Mouse (Mus musculus): Measurements from ENCODE around the gene Ergic1. TPM values are rescaled to one million over a fixed set of nuclear protein-coding genes. Genes with fewer than 3 reads are reported as not detected.
A peak's percentile ranks its signal among the peaks of the same experiment; 100 is the strongest.

The Ergic1 gene
- polyA plus RNA-seq, 1 experiment from 2014 or later, result 135 TPM

- Histone ChIP-seq H3K9ac (ENCODE audit: low read length) (no peak overlapping the region), H3K36me3 (ENCODE audit: control insufficient read depth, insufficient read depth, low read length) (no peaks in the 10 kb centered on the region), H3K27ac (ENCODE audit: low read depth) (no peak overlapping the region), H3K4me3 (ENCODE audit: low read depth, low read length) (no peak overlapping the region), H3K4me2 (ENCODE audit: low read length) (no peak overlapping the region), H3K9me3 (ENCODE audit: control insufficient read depth, low read length) (no peaks in the 10 kb centered on the region), H3K27me3 (replicated peaks; ENCODE audit: control insufficient read depth, insufficient read depth, low read length) (no peaks in the 10 kb centered on the region), H3K4me1 (replicated peaks; ENCODE audit: control insufficient read depth, insufficient read depth, low read length) (no peaks in the 10 kb centered on the region)
- no peak for ATAC-seq (replicated peaks; ENCODE audit: low FRiP score, low TSS enrichment, low read depth)
- DNase-seq (ENCODE audit: low spot score), result no peak
Measured at GRCm38 (mm10) chr17:26524316-26524715, 37.0 kb upstream of the Ergic1 start.

GRCm38 (mm10) chr17:26524801-26525200 is 36.5 kb upstream of the Ergic1 start:
- H3K4me1 ChIP-seq (replicated peaks; ENCODE audit: control insufficient read depth, insufficient read depth, low read length), result no peaks in the 10 kb centered on the region
- no peak for DNase-seq (ENCODE audit: low spot score)
- WGBS, result 77% methylated on average over 4 of the region's 4 CpGs

GRCm38 (mm10) chr17:26525316-26525715 is 36.0 kb upstream of the Ergic1 start:
- Histone ChIP-seq H3K4me3 (ENCODE audit: low read depth, low read length) (no peak overlapping the region), H3K27ac (ENCODE audit: low read depth) (no peak overlapping the region), H3K4me1 (replicated peaks; ENCODE audit: control insufficient read depth, insufficient read depth, low read length) (no peaks in the 10 kb centered on the region; the same call in 1 of the 2 replicates), H3K4me2 (ENCODE audit: low read length) (no peak overlapping the region), H3K9ac (ENCODE audit: low read length) (no peak overlapping the region), H3K9me3 (ENCODE audit: control insufficient read depth, low read length) (no peaks in the 10 kb centered on the region), H3K36me3 (ENCODE audit: control insufficient read depth, insufficient read depth, low read length) (no peaks in the 10 kb centered on the region), H3K27me3 (replicated peaks; ENCODE audit: control insufficient read depth, insufficient read depth, low read length) (no peaks in the 10 kb centered on the region)
- DNase-seq (ENCODE audit: low spot score), result no peak
- ATAC-seq (replicated peaks; ENCODE audit: low FRiP score, low TSS enrichment, low read depth), result no peak
- 68% methylated on average over 7 of the region's 7 CpGs for WGBS

More at GRCm38 (mm10) chr17:26524801-26525200, 36.5 kb upstream of the Ergic1 start:
- H3K27me3 ChIP-seq (replicated peaks; ENCODE audit: control insufficient read depth, insufficient read depth, low read length), result no peaks in the 10 kb centered on the region
- no peak overlapping the region for H3K9ac ChIP-seq (ENCODE audit: low read length)
- no peaks in the 10 kb centered on the region for H3K9me3 ChIP-seq (ENCODE audit: control insufficient read depth, low read length)
- no peak overlapping the region for H3K4me2 ChIP-seq (ENCODE audit: low read length)
- no peak overlapping the region for H3K4me3 ChIP-seq (ENCODE audit: low read depth, low read length)
- no peaks in the 10 kb centered on the region for H3K36me3 ChIP-seq (ENCODE audit: control insufficient read depth, insufficient read depth, low read length)
- H3K27ac ChIP-seq (ENCODE audit: low read depth), result no peak overlapping the region
- no peak for ATAC-seq (replicated peaks; ENCODE audit: low FRiP score, low TSS enrichment, low read depth)

GRCm38 (mm10) chr17:26527291-26527690 is 34.0 kb upstream of the Ergic1 start:
- Histone ChIP-seq H3K27me3 (replicated peaks; ENCODE audit: control insufficient read depth, insufficient read depth, low read length) (no peaks in the 10 kb centered on the region), H3K36me3 (ENCODE audit: control insufficient read depth, insufficient read depth, low read length) (no peaks in the 10 kb centered on the region), H3K9me3 (ENCODE audit: control insufficient read depth, low read length) (no peaks in the 10 kb centered on the region), H3K4me3 (ENCODE audit: low read depth, low read length) (no peak overlapping the region), H3K27ac (ENCODE audit: low read depth) (no peak overlapping the region), H3K9ac (ENCODE audit: low read length) (no peak overlapping the region), H3K4me1 (replicated peaks; ENCODE audit: control insufficient read depth, insufficient read depth, low read length) (no peaks in the 10 kb centered on the region; the same call in 1 of the 2 replicates), H3K4me2 (ENCODE audit: low read length) (no peak overlapping the region)
- DNase-seq (ENCODE audit: low spot score) (no peak), ATAC-seq (replicated peaks; ENCODE audit: low FRiP score, low TSS enrichment, low read depth) (no peak)
- WGBS, result 92% methylated on average over 9 of the region's 9 CpGs

GRCm38 (mm10) chr17:26528751-26529150 is 32.5 kb upstream of the Ergic1 start:
- WGBS, result 91% methylated on average over 6 of the region's 6 CpGs
- ATAC-seq (replicated peaks; ENCODE audit: low FRiP score, low TSS enrichment, low read depth) (no peak), DNase-seq (ENCODE audit: low spot score) (no peak)

GRCm38 (mm10) chr17:26529791-26530241 is 31.5 kb upstream of the Ergic1 start:
- no peaks in the 10 kb centered on the region for H3K36me3 ChIP-seq (ENCODE audit: control insufficient read depth, insufficient read depth, low read length)
- H3K9ac ChIP-seq (ENCODE audit: low read length), result no peak overlapping the region
- ATAC-seq (replicated peaks; ENCODE audit: low FRiP score, low TSS enrichment, low read depth) (no peak), DNase-seq (ENCODE audit: low spot score) (no peak)
- no peak overlapping the region for H3K4me2 ChIP-seq (ENCODE audit: low read length)
- no peak overlapping the region for H3K4me3 ChIP-seq (ENCODE audit: low read depth, low read length)
- 87% methylated on average over 5 of the region's 5 CpGs for WGBS
- H3K27me3 ChIP-seq (replicated peaks; ENCODE audit: control insufficient read depth, insufficient read depth, low read length), result no peaks in the 10 kb centered on the region
- H3K9me3 ChIP-seq (ENCODE audit: control insufficient read depth, low read length), result no peaks in the 10 kb centered on the region
- H3K4me1 ChIP-seq (replicated peaks; ENCODE audit: control insufficient read depth, insufficient read depth, low read length), result no peaks in the 10 kb centered on the region; the same call in 1 of the 2 replicates
- no peak overlapping the region for H3K27ac ChIP-seq (ENCODE audit: low read depth)

More at GRCm38 (mm10) chr17:26528751-26529150, 32.5 kb upstream of the Ergic1 start:
- Histone ChIP-seq H3K4me3 (ENCODE audit: low read depth, low read length) (no peak overlapping the region), H3K36me3 (ENCODE audit: control insufficient read depth, insufficient read depth, low read length) (no peaks in the 10 kb centered on the region), H3K27ac (ENCODE audit: low read depth) (no peak overlapping the region), H3K9me3 (ENCODE audit: control insufficient read depth, low read length) (no peaks in the 10 kb centered on the region), H3K4me2 (ENCODE audit: low read length) (no peak overlapping the region), H3K4me1 (replicated peaks; ENCODE audit: control insufficient read depth, insufficient read depth, low read length) (no peaks in the 10 kb centered on the region; the same call in 1 of the 2 replicates), H3K27me3 (replicated peaks; ENCODE audit: control insufficient read depth, insufficient read depth, low read length) (no peaks in the 10 kb centered on the region), H3K9ac (ENCODE audit: low read length) (no peak overlapping the region)

- ATAC-seq (replicated peaks; ENCODE audit: low FRiP score, low TSS enrichment, low read depth) (no peak), DNase-seq (ENCODE audit: low spot score) (no peak)
- Histone ChIP-seq H3K9me3 (ENCODE audit: control insufficient read depth, low read length) (no peaks in the 10 kb centered on the region), H3K36me3 (ENCODE audit: control insufficient read depth, insufficient read depth, low read length) (no peaks in the 10 kb centered on the region), H3K4me3 (ENCODE audit: low read depth, low read length) (no peak overlapping the region), H3K9ac (ENCODE audit: low read length) (no peak overlapping the region), H3K27ac (ENCODE audit: low read depth) (peak overlapping the region; percentile 5; the same call in 1 of the 2 replicates), H3K4me1 (replicated peaks; ENCODE audit: control insufficient read depth, insufficient read depth, low read length) (no peaks in the 10 kb centered on the region; the same call in 1 of the 2 replicates), H3K4me2 (ENCODE audit: low read length) (no peak overlapping the region), H3K27me3 (replicated peaks; ENCODE audit: control insufficient read depth, insufficient read depth, low read length) (no peaks in the 10 kb centered on the region)
- WGBS, result 32% methylated on average over 3 of the region's 3 CpGs
Measured at GRCm38 (mm10) chr17:26530590-26531081, 30.7 kb upstream of the Ergic1 start.

- Histone ChIP-seq H3K4me3 (ENCODE audit: low read depth, low read length) (no peak overlapping the region), H3K27ac (ENCODE audit: low read depth) (no peak overlapping the region), H3K9me3 (ENCODE audit: control insufficient read depth, low read length) (no peaks in the 10 kb centered on the region), H3K9ac (ENCODE audit: low read length) (no peak overlapping the region), H3K27me3 (replicated peaks; ENCODE audit: control insufficient read depth, insufficient read depth, low read length) (no peaks in the 10 kb centered on the region), H3K4me2 (ENCODE audit: low read length) (no peak overlapping the region), H3K36me3 (ENCODE audit: control insufficient read depth, insufficient read depth, low read length) (no peaks in the 10 kb centered on the region), H3K4me1 (replicated peaks; ENCODE audit: control insufficient read depth, insufficient read depth, low read length) (no peaks in the 10 kb centered on the region; the same call in 1 of the 2 replicates)
- ATAC-seq (replicated peaks; ENCODE audit: low FRiP score, low TSS enrichment, low read depth) (no peak), DNase-seq (ENCODE audit: low spot score) (no peak)
- 90% methylated on average over 7 of the region's 7 CpGs for WGBS
Measured at GRCm38 (mm10) chr17:26531395-26532027, 29.8 kb upstream of the Ergic1 start.
